Mouse (Mus musculus) bone marrow macrophage, adult 2 months (primary cell): ENCODE measurements around the gene Kcnj12. TPM values are rescaled to one million over a fixed set of nuclear protein-coding genes. Genes with fewer than 3 reads are reported as not detected.

ENCODE experiments used
- H3K27ac ChIP-seq: 2 replicates; pipeline ENCODE4 v1.5.1; 2012; ENCODE audit warnings: low read depth, low read length; ENCODE audit not compliant: insufficient read depth
- H3K4me1 ChIP-seq: 2 replicates; pipeline ENCODE4 v1.6.1; 2012; ENCODE audit warnings: low read length; ENCODE audit not compliant: control insufficient read depth, insufficient read depth
- H3K4me3 ChIP-seq: 2 replicates; pipeline ENCODE4 v1.5.1; 2012; ENCODE audit warnings: mild to moderate bottlenecking, low read length, moderate library complexity; ENCODE audit not compliant: insufficient read depth
- CTCF ChIP-seq: IDR thresholded peaks from 2 replicates; pipeline ENCODE4 v1.5.1; 2012; ENCODE audit warnings: low read depth, mild to moderate bottlenecking, low read length, moderate library complexity
- POLR2A ChIP-seq: IDR thresholded peaks from 2 replicates; pipeline ENCODE4 v1.6.1; 2012; ENCODE audit warnings: mild to moderate bottlenecking, low read depth, low read length, borderline replicate concordance
- polyA plus RNA-seq: library from polyadenylated mRNA; stranded (reverse); fragments of >200 nt; gene quantifications from 2 replicates; pipeline ENCODE4 v1.2.4, GENCODE M21; 2012; ENCODE audit not compliant: missing spikeins, insufficient read depth, insufficient read length

The Kcnj12 gene
- polyA plus RNA-seq, 1 experiment: not detected

GRCm38 (mm10) chr11:61102397-61103339 is 80.3 kb downstream of the Kcnj12 start:
- Histone ChIP-seq H3K4me1 (0 out of 2 replicates have a peak, but pooled peaks cover 3% of the 10 kb centered on the region), H3K4me3 (no peak overlapping the region), H3K27ac (no peak overlapping the region)
- no peak for TF ChIP-seq CTCF
- no peak for TF ChIP-seq POLR2A

GRCm38 (mm10) chr11:61104241-61104901 is 82.0 kb downstream of the Kcnj12 start:
- H3K27ac ChIP-seq: no peak overlapping the region
- peak; percentile 96 for TF ChIP-seq CTCF
- TF ChIP-seq POLR2A: no peak
- peaks cover 16% of the 10 kb centered on the region for H3K4me1 ChIP-seq
- H3K4me3 ChIP-seq: no peak overlapping the region

- Histone ChIP-seq H3K27ac (peak overlapping the region; percentile 46), H3K4me3 (no peak overlapping the region), H3K4me1 (peaks cover 28% of the 10 kb centered on the region)
- no peak for TF ChIP-seq POLR2A
- no peak for TF ChIP-seq CTCF
These were observed 86.6 kb downstream of the Kcnj12 start for GRCm38 (mm10) chr11:61108911-61109361.

GRCm38 (mm10) chr11:61109707-61110106 is 87.3 kb downstream of the Kcnj12 start:
- H3K27ac ChIP-seq: no peak overlapping the region

GRCm38 (mm10) chr11:61110113-61110512 is 87.7 kb downstream of the Kcnj12 start:
- TF ChIP-seq POLR2A (no peak), CTCF (no peak)
- Histone ChIP-seq H3K27ac (no peak overlapping the region), H3K4me3 (no peak overlapping the region), H3K4me1 (peaks cover 27% of the 10 kb centered on the region)

More at GRCm38 (mm10) chr11:61109707-61110106, 87.3 kb downstream of the Kcnj12 start:
- Histone ChIP-seq H3K4me1 (peaks cover 27% of the 10 kb centered on the region), H3K4me3 (no peak overlapping the region)
- TF ChIP-seq CTCF: no peak
- no peak for TF ChIP-seq POLR2A

GRCm38 (mm10) chr11:61110928-61111327 is 88.6 kb downstream of the Kcnj12 start:
- H3K4me1 ChIP-seq: peaks cover 30% of the 10 kb centered on the region
- no peak overlapping the region for H3K27ac ChIP-seq
- H3K4me3 ChIP-seq: no peak overlapping the region
- TF ChIP-seq CTCF: no peak
- TF ChIP-seq POLR2A: no peak

- no peak overlapping the region for H3K4me3 ChIP-seq
- TF ChIP-seq POLR2A (no peak), CTCF (no peak)
- peaks cover 35% of the 10 kb centered on the region for H3K4me1 ChIP-seq
- H3K27ac ChIP-seq: no peak overlapping the region
These were observed 89.1 kb downstream of the Kcnj12 start for GRCm38 (mm10) chr11:61111472-61111871.

- Histone ChIP-seq H3K27ac (no peak overlapping the region), H3K4me3 (no peak overlapping the region), H3K4me1 (peaks cover 41% of the 10 kb centered on the region)
- TF ChIP-seq CTCF (no peak), POLR2A (no peak)
These were observed 90.1 kb downstream of the Kcnj12 start for GRCm38 (mm10) chr11:61112323-61112995.

GRCm38 (mm10) chr11:61116226-61116625 is 93.9 kb downstream of the Kcnj12 start:
- no peak overlapping the region for H3K27ac ChIP-seq
- H3K4me1 ChIP-seq: peaks cover 29% of the 10 kb centered on the region
- TF ChIP-seq POLR2A (no peak), CTCF (no peak)
- no peak overlapping the region for H3K4me3 ChIP-seq
